Mouse (Mus musculus) bone marrow macrophage, adult 2 months (primary cell): Measurements from ENCODE around the gene Cbx2.

Experiments
- CTCF ChIP-seq: IDR thresholded peaks from 2 replicates; pipeline ENCODE4 v1.5.1; 2012; ENCODE audit warnings: low read depth, mild to moderate bottlenecking, low read length, moderate library complexity
- POLR2A ChIP-seq: IDR thresholded peaks from 2 replicates; pipeline ENCODE4 v1.6.1; 2012; ENCODE audit warnings: mild to moderate bottlenecking, low read depth, low read length, borderline replicate concordance

- TF ChIP-seq POLR2A (no peak), CTCF (no peak)
Measured at GRCm38 (mm10) chr11:119051927-119052660, 29.3 kb downstream of the Cbx2 start.
